Mouse (Mus musculus): Measurements from ENCODE around the gene Eipr1. TPM values are rescaled to one million over a fixed set of nuclear protein-coding genes. Genes with fewer than 3 reads are reported as not detected.

The Eipr1 gene
- polyA plus RNA-seq, 1 experiment from 2014 or later: 33.4 TPM

GRCm38 (mm10) chr12:28750876-28751275, 727 bp upstream of the Eipr1 start:
- no peak overlapping the region for H3K27ac ChIP-seq (ENCODE audit: low read depth, low read length)
- H3K36me3 ChIP-seq (ENCODE audit: control insufficient read depth, insufficient read depth, low read length): peaks cover 14% of the 10 kb centered on the region
- H3K27me3 ChIP-seq (ENCODE audit: control insufficient read depth, insufficient read depth, low read length): no peaks in the 10 kb centered on the region
- no peak overlapping the region for H3K9ac ChIP-seq (ENCODE audit: low read depth, low read length)
- H3K4me3 ChIP-seq (ENCODE audit: low read length): peak overlapping the region; percentile 87; the same call in 1 of the 2 replicates
- no peaks in the 10 kb centered on the region for H3K9me3 ChIP-seq (ENCODE audit: control insufficient read depth, low read length)
- 97% methylated on average over 5 of the region's 5 CpGs for WGBS
- peaks cover 3% of the 10 kb centered on the region for H3K4me1 ChIP-seq (ENCODE audit: control insufficient read depth, insufficient read depth, low read length)
- ATAC-seq (ENCODE audit: low FRiP score, low TSS enrichment): no peak
- H3K4me2 ChIP-seq (replicated peaks; ENCODE audit: low read depth, low read length): peak overlapping the region; percentile 94

GRCm38 (mm10) chr12:28756019-28756418, 4.4 kb downstream of the Eipr1 start:
- H3K9me3 ChIP-seq (ENCODE audit: control insufficient read depth, low read length): no peaks in the 10 kb centered on the region
- no peak for ATAC-seq (ENCODE audit: low FRiP score, low TSS enrichment)
- no peaks in the 10 kb centered on the region for H3K27me3 ChIP-seq (ENCODE audit: control insufficient read depth, insufficient read depth, low read length)
- H3K4me3 ChIP-seq (ENCODE audit: low read length): no peak overlapping the region
- no peak overlapping the region for H3K9ac ChIP-seq (ENCODE audit: low read depth, low read length)
- H3K36me3 ChIP-seq (ENCODE audit: control insufficient read depth, insufficient read depth, low read length): no peaks in the 10 kb centered on the region
- peaks cover 3% of the 10 kb centered on the region; the same call in 1 of the 2 replicates for H3K4me1 ChIP-seq (ENCODE audit: control insufficient read depth, insufficient read depth, low read length)
- H3K27ac ChIP-seq (ENCODE audit: low read depth, low read length): no peak overlapping the region
- WGBS: 64% methylated on average over 4 of the region's 4 CpGs
- no peak overlapping the region for H3K4me2 ChIP-seq (replicated peaks; ENCODE audit: low read depth, low read length)

- Histone ChIP-seq H3K9ac (ENCODE audit: low read depth, low read length) (no peak overlapping the region), H3K27me3 (ENCODE audit: control insufficient read depth, insufficient read depth, low read length) (no peaks in the 10 kb centered on the region), H3K27ac (ENCODE audit: low read depth, low read length) (no peak overlapping the region), H3K4me1 (ENCODE audit: control insufficient read depth, insufficient read depth, low read length) (no peaks in the 10 kb centered on the region), H3K4me2 (replicated peaks; ENCODE audit: low read depth, low read length) (no peak overlapping the region), H3K36me3 (ENCODE audit: control insufficient read depth, insufficient read depth, low read length) (peaks cover 3% of the 10 kb centered on the region; the same call in 1 of the 2 replicates), H3K4me3 (ENCODE audit: low read length) (no peak overlapping the region), H3K9me3 (ENCODE audit: control insufficient read depth, low read length) (no peaks in the 10 kb centered on the region)
- ATAC-seq (ENCODE audit: low FRiP score, low TSS enrichment): no peak
- WGBS: 88% methylated on average over 7 of the region's 7 CpGs
These were observed 18.4 kb downstream of the Eipr1 start for GRCm38 (mm10) chr12:28769953-28770352.

- no peaks in the 10 kb centered on the region for H3K9me3 ChIP-seq (ENCODE audit: control insufficient read depth, low read length)
- ATAC-seq (ENCODE audit: low FRiP score, low TSS enrichment): no peak
- H3K27me3 ChIP-seq (ENCODE audit: control insufficient read depth, insufficient read depth, low read length): no peaks in the 10 kb centered on the region
- no peak overlapping the region for H3K4me2 ChIP-seq (replicated peaks; ENCODE audit: low read depth, low read length)
- no peaks in the 10 kb centered on the region for H3K36me3 ChIP-seq (ENCODE audit: control insufficient read depth, insufficient read depth, low read length)
- 84% methylated on average over 3 of the region's 3 CpGs for WGBS
- no peak overlapping the region for H3K4me3 ChIP-seq (ENCODE audit: low read length)
- no peak overlapping the region for H3K27ac ChIP-seq (ENCODE audit: low read depth, low read length)
- H3K4me1 ChIP-seq (ENCODE audit: control insufficient read depth, insufficient read depth, low read length): no peaks in the 10 kb centered on the region
- no peak overlapping the region for H3K9ac ChIP-seq (ENCODE audit: low read depth, low read length)
These were observed 22.2 kb downstream of the Eipr1 start for GRCm38 (mm10) chr12:28773815-28774214.

- H3K4me1 ChIP-seq (ENCODE audit: control insufficient read depth, insufficient read depth, low read length): no peaks in the 10 kb centered on the region
- no peaks in the 10 kb centered on the region for H3K27me3 ChIP-seq (ENCODE audit: control insufficient read depth, insufficient read depth, low read length)
- no peak overlapping the region for H3K4me2 ChIP-seq (replicated peaks; ENCODE audit: low read depth, low read length)
- 39% methylated on average over 8 of the region's 8 CpGs for WGBS
- no peak for ATAC-seq (ENCODE audit: low FRiP score, low TSS enrichment)
- H3K9me3 ChIP-seq (ENCODE audit: control insufficient read depth, low read length): no peaks in the 10 kb centered on the region
- H3K4me3 ChIP-seq (ENCODE audit: low read length): no peak overlapping the region
- no peak overlapping the region for H3K9ac ChIP-seq (ENCODE audit: low read depth, low read length)
- H3K27ac ChIP-seq (ENCODE audit: low read depth, low read length): no peak overlapping the region
- H3K36me3 ChIP-seq (ENCODE audit: control insufficient read depth, insufficient read depth, low read length): no peaks in the 10 kb centered on the region
These were observed 23.5 kb downstream of the Eipr1 start for GRCm38 (mm10) chr12:28775120-28775519.

GRCm38 (mm10) chr12:28775627-28776026, 24.0 kb downstream of the Eipr1 start:
- Histone ChIP-seq H3K9ac (ENCODE audit: low read depth, low read length) (no peak overlapping the region), H3K27ac (ENCODE audit: low read depth, low read length) (no peak overlapping the region), H3K9me3 (ENCODE audit: control insufficient read depth, low read length) (no peaks in the 10 kb centered on the region), H3K36me3 (ENCODE audit: control insufficient read depth, insufficient read depth, low read length) (no peaks in the 10 kb centered on the region), H3K4me1 (ENCODE audit: control insufficient read depth, insufficient read depth, low read length) (no peaks in the 10 kb centered on the region), H3K27me3 (ENCODE audit: control insufficient read depth, insufficient read depth, low read length) (no peaks in the 10 kb centered on the region), H3K4me2 (replicated peaks; ENCODE audit: low read depth, low read length) (no peak overlapping the region), H3K4me3 (ENCODE audit: low read length) (no peak overlapping the region)
- ATAC-seq (ENCODE audit: low FRiP score, low TSS enrichment): no peak
- 89% methylated on average over 6 of the region's 6 CpGs for WGBS

- no peak overlapping the region for H3K27ac ChIP-seq (ENCODE audit: low read depth, low read length)
- ATAC-seq (ENCODE audit: low FRiP score, low TSS enrichment): no peak
- no peak overlapping the region for H3K9ac ChIP-seq (ENCODE audit: low read depth, low read length)
- H3K4me1 ChIP-seq (ENCODE audit: control insufficient read depth, insufficient read depth, low read length): peaks cover 26% of the 10 kb centered on the region
- no peak overlapping the region for H3K4me2 ChIP-seq (replicated peaks; ENCODE audit: low read depth, low read length)
- H3K9me3 ChIP-seq (ENCODE audit: control insufficient read depth, low read length): no peaks in the 10 kb centered on the region
- H3K4me3 ChIP-seq (ENCODE audit: low read length): no peak overlapping the region
- H3K27me3 ChIP-seq (ENCODE audit: control insufficient read depth, insufficient read depth, low read length): no peaks in the 10 kb centered on the region
- WGBS: 78% methylated on average over 7 of the region's 7 CpGs
- H3K36me3 ChIP-seq (ENCODE audit: control insufficient read depth, insufficient read depth, low read length): no peaks in the 10 kb centered on the region
These were observed 28.6 kb downstream of the Eipr1 start for GRCm38 (mm10) chr12:28780180-28780579.

- WGBS: 83% methylated on average over 3 of the region's 3 CpGs
- ATAC-seq (ENCODE audit: low FRiP score, low TSS enrichment): no peak
These were observed 31.0 kb downstream of the Eipr1 start for GRCm38 (mm10) chr12:28782637-28783036.

GRCm38 (mm10) chr12:28784355-28784754, 32.8 kb downstream of the Eipr1 start:
- WGBS: 21% methylated on average over 4 of the region's 4 CpGs
- peak overlapping the region; percentile 85 for H3K27ac ChIP-seq (ENCODE audit: low read depth, low read length)
- no peak overlapping the region for H3K9ac ChIP-seq (ENCODE audit: low read depth, low read length)

More at GRCm38 (mm10) chr12:28782637-28783036, 31.0 kb downstream of the Eipr1 start:
- Histone ChIP-seq H3K36me3 (ENCODE audit: control insufficient read depth, insufficient read depth, low read length) (no peaks in the 10 kb centered on the region), H3K9me3 (ENCODE audit: control insufficient read depth, low read length) (no peaks in the 10 kb centered on the region), H3K27me3 (ENCODE audit: control insufficient read depth, insufficient read depth, low read length) (no peaks in the 10 kb centered on the region), H3K9ac (ENCODE audit: low read depth, low read length) (no peak overlapping the region), H3K4me3 (ENCODE audit: low read length) (no peak overlapping the region), H3K27ac (ENCODE audit: low read depth, low read length) (no peak overlapping the region), H3K4me1 (ENCODE audit: control insufficient read depth, insufficient read depth, low read length) (peaks cover 35% of the 10 kb centered on the region), H3K4me2 (replicated peaks; ENCODE audit: low read depth, low read length) (no peak overlapping the region)

More at GRCm38 (mm10) chr12:28784355-28784754, 32.8 kb downstream of the Eipr1 start:
- Histone ChIP-seq H3K9me3 (ENCODE audit: control insufficient read depth, low read length) (no peaks in the 10 kb centered on the region), H3K4me1 (ENCODE audit: control insufficient read depth, insufficient read depth, low read length) (peaks cover 35% of the 10 kb centered on the region), H3K4me2 (replicated peaks; ENCODE audit: low read depth, low read length) (0 out of 2 replicates have a peak overlapping the region, but pooled peaks have one; percentile 8), H3K27me3 (ENCODE audit: control insufficient read depth, insufficient read depth, low read length) (no peaks in the 10 kb centered on the region), H3K4me3 (ENCODE audit: low read length) (no peak overlapping the region), H3K36me3 (ENCODE audit: control insufficient read depth, insufficient read depth, low read length) (no peaks in the 10 kb centered on the region)
- ATAC-seq (ENCODE audit: low FRiP score, low TSS enrichment): peak; percentile 33; the same call in 1 of the 2 replicates

All from kidney, embryonic 14.5 days (tissue).